Mouse (Mus musculus): ENCODE results near the gene Irs3. TPM values are rescaled to one million over a fixed set of nuclear protein-coding genes. Genes with fewer than 3 reads are reported as not detected.

Irs3 gene
- polyA plus RNA-seq, 1 experiment from 2014 or later: 0.74 TPM

Other genes with a start within 250 kb of the Irs3 start
- gene Zan, start 168.7 kb downstream of the Irs3 start, polyA plus RNA-seq (2016; fragmentation: Nextera tagmentation; extraction: Ambion mirVana): 0.04 and 0.25 TPM in 2 replicates
- gene Pop7, start 143.2 kb downstream of the Irs3 start, polyA plus RNA-seq (2016; fragmentation: Nextera tagmentation; extraction: Ambion mirVana): 50.6 and 56.6 TPM in 2 replicates
- 8.0 and 10.8 TPM in 2 replicates for gene Gigyf1, start 127.2 kb downstream of the Irs3 start, polyA plus RNA-seq (2016; fragmentation: Nextera tagmentation; extraction: Ambion mirVana)
- gene Epo, start 112.5 kb downstream of the Irs3 start, polyA plus RNA-seq (2016; fragmentation: Nextera tagmentation; extraction: Ambion mirVana): 0.28 and 2.3 TPM in 2 replicates
- 287 and 294 TPM in 2 replicates for gene Gnb2, start 112.2 kb downstream of the Irs3 start, polyA plus RNA-seq (2016; fragmentation: Nextera tagmentation; extraction: Ambion mirVana)
- gene Actl6b, start 92.2 kb downstream of the Irs3 start, polyA plus RNA-seq (2016; fragmentation: Nextera tagmentation; extraction: Ambion mirVana): 0.07 TPM in 1 of 2 replicates, not detected in the other
- 4.0 and 4.9 TPM in 2 replicates for gene Tfr2, start 75.9 kb downstream of the Irs3 start, polyA plus RNA-seq (2016; fragmentation: Nextera tagmentation; extraction: Ambion mirVana)
- 14.3 and 16.0 TPM in 2 replicates for gene Mospd3, start 44.7 kb downstream of the Irs3 start, polyA plus RNA-seq (2016; fragmentation: Nextera tagmentation; extraction: Ambion mirVana)
- gene Pcolce, start 31.9 kb downstream of the Irs3 start, polyA plus RNA-seq (2016; fragmentation: Nextera tagmentation; extraction: Ambion mirVana): 114 and 137 TPM in 2 replicates
- 0.28 and 0.31 TPM in 2 replicates for gene Fbxo24, start 16.7 kb downstream of the Irs3 start, polyA plus RNA-seq (2016; fragmentation: Nextera tagmentation; extraction: Ambion mirVana)
- gene Lrch4, start 16.6 kb downstream of the Irs3 start, polyA plus RNA-seq (2016; fragmentation: Nextera tagmentation; extraction: Ambion mirVana): 23.3 and 23.7 TPM in 2 replicates
- gene Gm20605, start 16.5 kb downstream of the Irs3 start, polyA plus RNA-seq (2016; fragmentation: Nextera tagmentation; extraction: Ambion mirVana): 7.7 and 9.8 TPM in 2 replicates
- 4.8 and 6.4 TPM in 2 replicates for gene Sap25, start 4.4 kb downstream of the Irs3 start, polyA plus RNA-seq (2016; fragmentation: Nextera tagmentation; extraction: Ambion mirVana)
- 31.9 and 34.0 TPM in 2 replicates for gene Agfg2, start 39.0 kb upstream of the Irs3 start, polyA plus RNA-seq (2016; fragmentation: Nextera tagmentation; extraction: Ambion mirVana)
- gene Nyap1, start 95.9 kb upstream of the Irs3 start, polyA plus RNA-seq (2016; fragmentation: Nextera tagmentation; extraction: Ambion mirVana): 1.4 TPM in 2 replicates
- 147 and 165 TPM in 2 replicates for gene Tsc22d4, start 100.0 kb upstream of the Irs3 start, polyA plus RNA-seq (2016; fragmentation: Nextera tagmentation; extraction: Ambion mirVana)
- gene Ppp1r35, start 133.1 kb upstream of the Irs3 start, polyA plus RNA-seq (2016; fragmentation: Nextera tagmentation; extraction: Ambion mirVana): 31.3 and 49.2 TPM in 2 replicates
- gene Mepce, start 141.9 kb upstream of the Irs3 start, polyA plus RNA-seq (2016; fragmentation: Nextera tagmentation; extraction: Ambion mirVana): 7.1 and 10.4 TPM in 2 replicates
- gene Zcwpw1, start 142.1 kb upstream of the Irs3 start, polyA plus RNA-seq (2016; fragmentation: Nextera tagmentation; extraction: Ambion mirVana): 10.0 and 12.5 TPM in 2 replicates
- gene Pilra, start 190.6 kb upstream of the Irs3 start, polyA plus RNA-seq (2016; fragmentation: Nextera tagmentation; extraction: Ambion mirVana): 1.3 and 2.0 TPM in 2 replicates
- gene Pilrb1, start 212.4 kb upstream of the Irs3 start, polyA plus RNA-seq (2016; fragmentation: Nextera tagmentation; extraction: Ambion mirVana): 0.26 and 0.28 TPM in 2 replicates
- 0.64 and 1.0 TPM in 2 replicates for gene Pilrb2, start 226.1 kb upstream of the Irs3 start, polyA plus RNA-seq (2016; fragmentation: Nextera tagmentation; extraction: Ambion mirVana)